Mouse (Mus musculus) erythroblast, embryonic 14.5 days (primary cell): ENCODE results near the gene Ddx56.

ENCODE experiments used
- GATA1 ChIP-seq: IDR thresholded peaks from 2 replicates; pipeline ENCODE4 v1.6.1; 2012; ENCODE audit warnings: low read length, inconsistent platforms, mixed read lengths
- TAL1 ChIP-seq: IDR thresholded peaks from 3 replicates; pipeline ENCODE4 v1.6.1; 2012; ENCODE audit warnings: low read length, inconsistent platforms, mixed read lengths

DNA sequence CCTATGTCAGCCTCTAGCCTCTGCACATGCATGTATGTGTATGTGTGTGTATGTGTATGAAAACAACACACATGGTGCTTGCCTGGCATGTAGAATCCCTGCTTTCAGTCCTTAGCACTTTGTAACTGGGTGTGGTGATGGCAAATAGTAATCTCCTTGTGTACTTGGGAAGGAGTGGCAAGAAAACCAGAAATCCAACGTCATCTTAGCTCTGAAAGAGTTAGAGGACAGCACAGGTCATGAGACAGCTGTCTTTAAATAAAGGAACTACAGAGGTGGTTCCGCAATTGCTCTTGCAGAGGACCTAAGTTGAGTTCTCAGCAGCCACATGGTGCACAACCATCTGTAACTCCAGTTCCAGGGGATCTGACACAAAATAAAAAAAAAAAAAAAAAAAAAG lies 31.9 kb upstream of the Ddx56 start:
- TF ChIP-seq GATA1 (no peak), TAL1 (no peak)
